Mouse (Mus musculus) C2C12 (cell line): ENCODE measurements around the gene Pomc.

ENCODE experiments used
- CEBPB ChIP-seq: IDR thresholded peaks from one replicate; pipeline ENCODE4 v1.6.1; 2011; ENCODE audit warnings: low read depth, mild to moderate bottlenecking, control low read depth, moderate library complexity
- CTCF ChIP-seq: IDR thresholded peaks from one replicate; pipeline ENCODE4 v1.5.1; 2011; ENCODE audit not compliant: control insufficient read depth, insufficient read depth, insufficient read length
- MAX ChIP-seq: IDR thresholded peaks from one replicate; pipeline ENCODE4 v1.6.1; 2011; ENCODE audit warnings: mild to moderate bottlenecking, control low read depth
- MYOD1 ChIP-seq: IDR thresholded peaks from one replicate; pipeline ENCODE4 v1.6.1; 2011; ENCODE audit warnings: low read depth; ENCODE audit not compliant: control insufficient read depth, insufficient read length
- USF1 ChIP-seq: IDR thresholded peaks from one replicate; pipeline ENCODE4 v1.6.1; 2011; ENCODE audit warnings: low read depth, mild to moderate bottlenecking, control low read depth, moderate library complexity

GRCm38 (mm10) chr12:3996749-3997148 lies 42.0 kb downstream of the Pomc start:
- no peak for TF ChIP-seq CEBPB
- no peak for TF ChIP-seq MYOD1
- no peak for TF ChIP-seq CTCF
- TF ChIP-seq MAX, result no peak
- TF ChIP-seq USF1, result no peak
